Mouse (Mus musculus) neural tube, embryonic 14.5 days (tissue): ENCODE data around the gene Slc52a3. TPM values are rescaled to one million over a fixed set of nuclear protein-coding genes. Genes with fewer than 3 reads are reported as not detected.

Source experiments
- ATAC-seq: fragments of 200-750 bp; cut with Nextera tagmentation; 2 replicates; pipeline ENCODE4 v1.8.0; 2017; ENCODE audit warnings: low read depth, mild to moderate bottlenecking, moderate TSS enrichment, moderate library complexity
- H3K27ac ChIP-seq: fragments of 300-500 bp; sonication (generic); 2 replicates; pipeline ENCODE4 v1.5.1; 2014; ENCODE audit warnings: low read depth, mild to moderate bottlenecking, control low read depth, low read length, moderate library complexity, mixed read lengths
- H3K27me3 ChIP-seq: fragments of 300-500 bp; sonication (generic); 2 replicates; pipeline ENCODE4 v1.6.1; 2014; ENCODE audit warnings: low read length; ENCODE audit not compliant: control insufficient read depth, insufficient read depth
- H3K36me3 ChIP-seq: fragments of 300-500 bp; sonication (generic); 2 replicates; pipeline ENCODE4 v1.6.1; 2014; ENCODE audit warnings: low read length, mixed read lengths; ENCODE audit not compliant: control insufficient read depth, insufficient read depth
- H3K4me1 ChIP-seq: fragments of 300-500 bp; sonication (generic); 2 replicates; pipeline ENCODE4 v1.6.1; 2014; ENCODE audit warnings: low read length; ENCODE audit not compliant: control insufficient read depth, insufficient read depth
- H3K4me2 ChIP-seq: fragments of 300-500 bp; sonication (generic); 2 replicates; pipeline ENCODE4 v1.6.1; 2014; ENCODE audit warnings: mild to moderate bottlenecking, low read depth, low read length, control low read depth
- H3K4me3 ChIP-seq: fragments of 300-500 bp; sonication (generic); 2 replicates; pipeline ENCODE4 v1.5.1; 2014; ENCODE audit warnings: low read depth, low read length, control low read depth, mixed read lengths
- H3K9ac ChIP-seq: fragments of 300-500 bp; sonication (generic); replicated peaks from 2 replicates; pipeline ENCODE4 v1.6.1; 2014; ENCODE audit warnings: low read depth, mild to moderate bottlenecking, control low read depth, low read length, mixed read lengths
- H3K9me3 ChIP-seq: fragments of 300-500 bp; sonication (generic); 2 replicates; pipeline ENCODE4 v1.6.1; 2016; ENCODE audit warnings: low read length; ENCODE audit not compliant: control insufficient read depth
- WGBS: fragments of 180-500 bp; shearing (Covaris S2); extraction: QIAGEN DNeasy Blood & Tissue Kit; methylation state at CpG from one replicate; pipeline ENCODE4 v1.1.7; 2014; 5-methylcytosine and 5-hydroxymethylcytosine counted together
- polyA plus RNA-seq: library from polyadenylated mRNA; unstranded; fragments of >200 nt; fragmentation: Nextera tagmentation; extraction: Ambion mirVana; gene quantifications from 2 replicates; pipeline ENCODE4 v1.2.1, GENCODE M21; 2014

Slc52a3 gene
- polyA plus RNA-seq, 1 experiment from 2014 or later = 0.60 TPM

GRCm38 (mm10) chr2:152020255-152020654 is 23.9 kb downstream of the Slc52a3 start:
- H3K36me3 ChIP-seq = no peaks in the 10 kb centered on the region
- no peak overlapping the region for H3K4me2 ChIP-seq
- no peaks in the 10 kb centered on the region for H3K9me3 ChIP-seq
- peaks cover 9% of the 10 kb centered on the region for H3K4me1 ChIP-seq
- peak; percentile 60; the same call in 1 of the 2 replicates for ATAC-seq
- H3K27me3 ChIP-seq = no peaks in the 10 kb centered on the region
- H3K9ac ChIP-seq = no peak overlapping the region
- WGBS = 16% methylated on average over 6 of the region's 6 CpGs
- H3K27ac ChIP-seq = no peak overlapping the region
- H3K4me3 ChIP-seq = no peak overlapping the region

DNA sequence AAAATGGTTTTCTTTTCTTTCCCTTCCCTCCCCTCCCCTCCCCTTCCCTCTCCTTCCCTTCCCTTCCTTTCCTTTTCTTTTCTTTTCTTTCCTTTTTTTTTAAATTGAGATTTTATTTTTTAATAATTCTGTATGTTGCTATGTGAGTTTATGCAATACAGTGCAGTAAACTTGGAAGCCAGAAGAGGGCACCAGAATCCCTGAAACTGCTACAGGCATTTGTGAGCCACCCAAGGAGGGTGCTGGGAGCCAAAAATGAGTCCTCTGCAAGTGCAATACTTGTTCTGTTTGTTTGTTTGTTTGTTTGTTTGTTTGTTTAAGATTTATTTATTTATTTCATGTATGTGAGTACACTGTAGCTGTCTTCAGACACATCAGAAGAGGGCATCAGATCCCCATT is 25.7 kb downstream of the Slc52a3 start:
- Histone ChIP-seq H3K9ac (no peak overlapping the region), H3K36me3 (no peaks in the 10 kb centered on the region), H3K4me1 (peaks cover 11% of the 10 kb centered on the region), H3K9me3 (no peaks in the 10 kb centered on the region), H3K27ac (no peak overlapping the region), H3K4me3 (no peak overlapping the region), H3K27me3 (no peaks in the 10 kb centered on the region), H3K4me2 (no peak overlapping the region)
- ATAC-seq = no peak

- Histone ChIP-seq H3K36me3 (no peaks in the 10 kb centered on the region), H3K9me3 (no peaks in the 10 kb centered on the region), H3K4me3 (no peak overlapping the region), H3K27me3 (no peaks in the 10 kb centered on the region), H3K4me2 (no peak overlapping the region), H3K9ac (no peak overlapping the region), H3K4me1 (peaks cover 11% of the 10 kb centered on the region), H3K27ac (no peak overlapping the region)
- 17% methylated on average over 11 of the region's 11 CpGs for WGBS
- ATAC-seq = peak; percentile 41
Measured at GRCm38 (mm10) chr2:152024883-152025422, 28.6 kb downstream of the Slc52a3 start.

DNA sequence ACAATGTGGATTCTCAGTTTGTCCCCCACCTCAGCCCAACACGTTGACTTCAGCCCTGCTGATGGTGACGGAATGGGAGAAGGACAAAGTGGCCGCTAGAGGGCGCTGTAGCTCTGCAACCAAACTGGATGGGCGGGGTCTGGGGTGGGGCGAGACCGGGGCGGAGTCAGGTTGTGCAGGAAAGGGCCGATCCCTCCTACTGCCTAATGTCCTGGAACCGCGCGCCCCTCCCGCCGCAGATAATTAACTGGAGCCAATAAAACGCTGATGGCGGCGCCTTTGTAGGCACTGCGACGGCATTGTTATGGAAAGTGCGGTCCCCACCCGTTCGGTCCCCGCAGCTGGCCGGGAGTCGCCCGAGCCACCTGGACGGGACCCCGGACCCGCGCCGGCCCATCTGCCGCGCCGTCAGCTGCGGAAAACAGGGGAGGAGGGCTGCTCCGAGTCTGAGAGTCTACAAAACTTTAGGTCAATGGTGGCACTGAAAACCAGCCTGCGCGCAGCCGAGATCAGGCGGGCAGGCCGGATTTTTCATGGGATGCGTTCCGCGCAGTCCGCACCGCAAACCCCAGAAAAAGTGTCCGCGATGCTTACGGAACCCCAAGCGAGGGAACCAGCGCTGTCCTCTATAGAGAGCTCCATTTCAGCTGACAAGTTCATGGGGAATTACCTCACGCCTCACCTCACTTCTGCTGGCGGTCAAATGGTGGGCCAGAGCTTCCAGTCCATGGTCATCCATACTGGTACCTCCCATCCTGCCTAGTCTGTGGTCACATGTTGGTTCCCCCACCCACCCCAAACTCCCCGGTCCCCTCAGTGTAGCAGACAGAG is 33.2 kb downstream of the Slc52a3 start:
- Histone ChIP-seq H3K9ac (peak overlapping the region; percentile 63), H3K9me3 (no peaks in the 10 kb centered on the region), H3K27me3 (no peaks in the 10 kb centered on the region), H3K4me3 (peak overlapping the region; percentile 54), H3K4me1 (peaks cover 10% of the 10 kb centered on the region), H3K4me2 (peak overlapping the region; percentile 78), H3K36me3 (no peaks in the 10 kb centered on the region), H3K27ac (peak overlapping the region; percentile 83)
- WGBS = under 1% methylated on average over 54 of the region's 54 CpGs
- peak; percentile 91 for ATAC-seq

DNA sequence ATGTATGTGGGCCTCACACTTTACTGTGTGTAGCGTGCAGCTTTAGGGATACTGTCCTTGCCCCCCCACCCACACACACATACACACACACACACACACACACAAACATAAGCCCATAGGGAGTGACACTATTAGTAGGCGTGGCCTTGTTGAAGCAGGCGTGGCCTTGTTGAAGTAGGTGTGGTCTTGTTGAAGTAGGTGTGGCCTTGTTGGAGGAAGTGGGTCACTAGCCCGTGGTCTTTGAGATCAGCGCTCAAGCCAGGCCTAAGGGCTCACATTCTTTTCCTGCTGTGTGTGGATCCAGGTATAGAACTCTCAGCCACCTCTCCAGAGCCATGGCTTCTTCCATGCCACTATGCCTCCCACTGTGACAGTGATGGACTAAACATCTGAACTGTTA is 34.7 kb downstream of the Slc52a3 start:
- no peaks in the 10 kb centered on the region for H3K27me3 ChIP-seq
- no peaks in the 10 kb centered on the region; the same call in 1 of the 2 replicates for H3K4me1 ChIP-seq
- no peak overlapping the region for H3K9ac ChIP-seq
- H3K9me3 ChIP-seq = no peaks in the 10 kb centered on the region; the same call in 1 of the 2 replicates
- H3K4me3 ChIP-seq = no peak overlapping the region
- WGBS = 83% methylated on average over 5 of the region's 5 CpGs
- no peak for ATAC-seq
- no peak overlapping the region for H3K4me2 ChIP-seq
- H3K36me3 ChIP-seq = no peaks in the 10 kb centered on the region
- no peak overlapping the region for H3K27ac ChIP-seq

GRCm38 (mm10) chr2:152040101-152040500 is 43.8 kb downstream of the Slc52a3 start:
- Histone ChIP-seq H3K27me3 (no peaks in the 10 kb centered on the region), H3K27ac (no peak overlapping the region), H3K4me2 (no peak overlapping the region), H3K4me1 (no peaks in the 10 kb centered on the region), H3K9me3 (no peaks in the 10 kb centered on the region; the same call in 1 of the 2 replicates), H3K9ac (no peak overlapping the region), H3K36me3 (no peaks in the 10 kb centered on the region), H3K4me3 (no peak overlapping the region)
- no peak for ATAC-seq

DNA sequence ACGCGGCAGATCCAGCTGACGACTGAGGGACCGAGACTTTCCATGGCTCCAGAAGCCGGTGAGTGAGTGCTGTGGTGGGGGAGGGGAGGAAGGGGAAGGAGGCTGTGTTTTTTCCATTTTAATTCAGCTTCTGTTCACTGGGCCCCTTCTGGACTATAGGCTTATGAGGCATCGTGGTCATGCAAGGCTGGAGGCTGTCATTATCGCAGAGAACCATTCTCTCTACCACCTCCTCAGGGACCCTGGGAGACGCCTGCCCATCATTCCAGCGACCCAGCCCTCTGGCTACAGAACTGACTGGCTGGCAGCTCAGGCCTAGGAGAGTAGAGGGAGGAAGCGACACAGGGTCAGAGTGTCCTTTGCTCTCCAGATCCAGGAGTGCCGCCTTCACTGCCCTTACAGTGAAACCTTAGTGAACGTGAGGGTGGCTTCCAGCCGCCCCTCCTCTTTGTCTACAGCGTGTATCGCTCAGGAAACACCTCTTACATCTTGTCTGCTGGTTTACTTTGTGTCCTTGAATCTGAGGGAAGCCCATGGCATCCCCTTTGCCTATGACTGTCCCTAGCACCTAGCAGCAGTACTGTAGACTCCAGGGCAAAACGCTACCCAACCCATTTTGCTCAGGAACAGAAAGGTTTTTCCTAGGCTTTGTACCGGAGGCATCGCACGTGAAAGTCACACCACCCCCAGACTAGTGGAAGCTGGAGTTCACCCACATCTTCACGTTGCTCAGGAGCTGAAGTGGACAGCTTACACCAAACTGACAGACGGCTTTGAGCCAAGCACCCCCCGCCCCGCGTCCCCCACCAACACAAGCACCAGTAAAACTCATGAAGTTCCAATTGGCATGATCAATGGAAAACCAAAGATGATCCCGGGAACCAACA is 51.0 kb downstream of the Slc52a3 start:
- Histone ChIP-seq H3K4me1 (peaks cover 42% of the 10 kb centered on the region), H3K27ac (peak overlapping the region; percentile 88), H3K9me3 (no peaks in the 10 kb centered on the region), H3K4me2 (peak overlapping the region; percentile 94; the same call in 1 of the 2 replicates), H3K27me3 (no peaks in the 10 kb centered on the region), H3K36me3 (no peaks in the 10 kb centered on the region), H3K4me3 (no peak overlapping the region), H3K9ac (0 out of 2 replicates have a peak overlapping the region, but pooled peaks have one; percentile 2)
- 2% methylated on average over 25 of the region's 25 CpGs for WGBS
- peak; percentile 26; the same call in 1 of the 2 replicates for ATAC-seq

GRCm38 (mm10) chr2:152048003-152048980 is 52.0 kb downstream of the Slc52a3 start:
- peak overlapping the region; percentile 68 for H3K9ac ChIP-seq
- H3K9me3 ChIP-seq = no peaks in the 10 kb centered on the region
- peak overlapping the region; percentile 88 for H3K27ac ChIP-seq
- H3K4me1 ChIP-seq = peaks cover 42% of the 10 kb centered on the region
- H3K4me3 ChIP-seq = peak overlapping the region; percentile 38
- WGBS = under 1% methylated on average over 63 of the region's 82 CpGs
- no peaks in the 10 kb centered on the region for H3K27me3 ChIP-seq
- ATAC-seq = peak; percentile 58
- no peaks in the 10 kb centered on the region for H3K36me3 ChIP-seq
- H3K4me2 ChIP-seq = peak overlapping the region; percentile 94
